Comparison of ENCODE assay signal across 14 mouse cellular contexts in the genomic region with DNA sequence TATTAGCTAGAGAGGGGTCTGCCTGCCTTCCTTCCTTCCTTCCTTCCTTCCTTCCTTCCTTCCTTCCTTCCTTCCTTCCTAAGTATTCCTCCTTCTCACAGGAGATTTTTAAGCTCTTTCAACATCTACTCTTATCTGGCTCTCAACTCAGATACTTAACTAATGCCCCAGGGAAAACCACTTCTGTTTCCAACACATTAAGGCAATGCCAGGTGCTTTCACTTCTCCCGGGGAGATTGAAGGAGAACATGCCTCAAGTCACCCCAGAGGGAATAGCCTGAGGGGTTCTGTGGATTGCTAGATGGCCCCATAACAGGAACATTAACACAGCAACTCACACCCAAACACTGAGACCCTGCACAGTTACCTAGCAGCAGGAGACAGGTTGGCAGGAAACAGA. TPM values are rescaled to one million over a fixed set of nuclear protein-coding genes. Genes with fewer than 3 reads are reported as not detected.
"Had no signal": no experiment of that assay in that cellular context is flagged by ENCODE, and none has a peak within 500 bp of the region (broad histone marks: within the 10 kb centered on the region; RNA-seq: fewer than 3 reads in every experiment).

No protein-coding gene starts in this region.

- H3K4me3 ChIP-seq: kidney, embryonic 15.5 days; limb, embryonic 10.5 days; liver, embryonic 15.5 days; midbrain, embryonic 10.5 days; midbrain, embryonic 15.5 days; neural tube, embryonic 13.5 days had no signal

- DNase-seq: kidney, adult 2 months; kidney, postnatal 14 days; lung, embryonic 14.5 days; right cerebral cortex, adult 18-20 months; right cerebral cortex, postnatal 25 days; thymus, postnatal 4 days had no signal

- H3K4me1 ChIP-seq: liver, embryonic 15.5 days had no signal

RNA-seq across cellular contexts. Expression of a gene that starts 19.0 kb away (rescaled TPM):
- total RNA-seq: left cerebral cortex, adult 18-20 months; megakaryocyte, adult 5-6 weeks had no signal
- polyA plus RNA-seq: liver, embryonic 15.5 days had no signal
